Mouse (Mus musculus): ENCODE data around the gene Mlh3. TPM values are rescaled to one million over a fixed set of nuclear protein-coding genes. Genes with fewer than 3 reads are reported as not detected.

Mlh3 gene
- polyA plus RNA-seq, 1 experiment, result 1.4 TPM

DNA sequence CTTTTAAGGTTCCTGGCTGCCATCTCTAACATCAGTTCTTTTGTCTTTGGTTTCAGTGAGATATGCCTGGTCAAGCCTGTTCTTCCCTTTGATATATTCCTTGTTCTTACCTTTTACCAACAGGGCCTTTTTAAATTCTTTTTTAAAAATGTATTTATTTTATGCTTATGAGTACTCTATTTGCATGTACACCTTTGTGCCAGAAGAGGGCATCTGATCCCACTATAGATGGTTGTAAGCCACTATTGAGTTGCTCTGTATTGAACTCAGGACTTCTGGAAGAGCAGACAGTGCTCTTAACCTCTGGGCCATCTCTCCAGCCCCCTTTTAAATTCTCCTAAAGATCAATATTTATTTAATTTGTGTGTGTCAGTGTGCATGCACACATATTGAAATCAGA, 22.5 kb upstream of the Mlh3 start:
- Histone ChIP-seq H3K4me3 (no peak overlapping the region), H3K4me2 (ENCODE audit: low read depth) (no peak overlapping the region), H3ac (ENCODE audit: control insufficient read depth, insufficient read length) (no peak overlapping the region), H3K79me2 (ENCODE audit: control insufficient read depth, insufficient read depth) (no peaks in the 10 kb centered on the region), H3K27me3 (ENCODE audit: control insufficient read depth, insufficient read depth, insufficient read length) (no peaks in the 10 kb centered on the region), H3K36me3 (ENCODE audit: control insufficient read depth, insufficient read depth) (peaks cover 11% of the 10 kb centered on the region)
- TF ChIP-seq MYOD1 (IDR thresholded peaks at IDR 0.05; ENCODE audit: control insufficient read depth in 1 of 3, insufficient read length in 2 of 3, low read depth in 2 of 3) (no peak), POLR2A (IDR thresholded peaks at IDR 0.05; ENCODE audit: insufficient read length, low read depth) (no peak), REST (IDR thresholded peaks at IDR 0.05; ENCODE audit: insufficient read depth, insufficient read length) (no peak), SRF (IDR thresholded peaks at IDR 0.05; ENCODE audit: control insufficient read depth, insufficient read length, low read depth) (no peak), CEBPB (IDR thresholded peaks at IDR 0.05; ENCODE audit: insufficient read depth, poor library complexity, severe bottlenecking) (no peak), TCF12 (IDR thresholded peaks at IDR 0.05; ENCODE audit: insufficient read depth, poor library complexity, severe bottlenecking) (no peak), USF1 (IDR thresholded peaks at IDR 0.05; ENCODE audit: low read depth) (no peak), MYOG (IDR thresholded peaks at IDR 0.05; ENCODE audit: control insufficient read depth in 1 of 3, insufficient read depth in 1 of 3, insufficient read length in 2 of 3, low read depth in 2 of 3) (no peak), MAX (IDR thresholded peaks at IDR 0.05; ENCODE audit: low read depth) (no peak), POLR2AphosphoS2 (IDR thresholded peaks at IDR 0.05; ENCODE audit: insufficient read length, low read depth) (no peak), TCF3 (IDR thresholded peaks at IDR 0.05; ENCODE audit: insufficient read length, low read depth) (no peak)

DNA sequence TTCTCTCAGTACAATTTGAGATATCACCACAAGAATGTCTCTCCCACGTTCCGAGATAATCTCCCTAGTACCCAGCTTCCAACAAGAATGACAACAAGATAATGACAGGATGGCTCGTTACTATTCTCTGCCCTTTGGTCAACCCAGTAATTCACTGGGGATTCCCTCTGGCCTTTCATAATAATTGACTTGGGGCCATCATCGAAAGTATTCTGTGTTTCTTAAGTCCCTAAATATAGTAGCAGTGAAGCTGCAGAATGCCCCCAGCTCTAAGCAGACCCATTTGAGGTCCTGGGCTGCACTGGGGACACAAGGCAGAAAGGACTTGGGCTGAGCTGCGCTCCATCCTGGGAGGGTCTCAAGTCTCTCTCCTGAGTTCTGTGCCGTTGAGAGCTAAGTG, 21.9 kb upstream of the Mlh3 start:
- Histone ChIP-seq H3ac (ENCODE audit: control insufficient read depth, insufficient read length) (no peak overlapping the region), H3K79me2 (ENCODE audit: control insufficient read depth, insufficient read depth) (no peaks in the 10 kb centered on the region), H3K27me3 (ENCODE audit: control insufficient read depth, insufficient read depth, insufficient read length) (no peaks in the 10 kb centered on the region), H3K4me3 (no peak overlapping the region), H3K4me2 (ENCODE audit: low read depth) (no peak overlapping the region), H3K36me3 (ENCODE audit: control insufficient read depth, insufficient read depth) (peaks cover 10% of the 10 kb centered on the region)
- TF ChIP-seq MAX (IDR thresholded peaks at IDR 0.05; ENCODE audit: low read depth) (no peak), CEBPB (IDR thresholded peaks at IDR 0.05; ENCODE audit: insufficient read depth, poor library complexity, severe bottlenecking) (no peak), TCF3 (IDR thresholded peaks at IDR 0.05; ENCODE audit: insufficient read length, low read depth) (no peak), USF1 (IDR thresholded peaks at IDR 0.05; ENCODE audit: low read depth) (no peak), SRF (IDR thresholded peaks at IDR 0.05; ENCODE audit: control insufficient read depth, insufficient read length, low read depth) (no peak), POLR2A (IDR thresholded peaks at IDR 0.05; ENCODE audit: insufficient read length, low read depth) (no peak), POLR2AphosphoS2 (IDR thresholded peaks at IDR 0.05; ENCODE audit: insufficient read length, low read depth) (no peak), E2F4 (IDR thresholded peaks at IDR 0.05; ENCODE audit: insufficient read depth) (no peak), MYOG (IDR thresholded peaks at IDR 0.05; ENCODE audit: control insufficient read depth in 1 of 3, insufficient read depth in 1 of 3, insufficient read length in 2 of 3, low read depth in 2 of 3) (no peak), MYOD1 (IDR thresholded peaks at IDR 0.05; ENCODE audit: control insufficient read depth in 1 of 3, insufficient read length in 2 of 3, low read depth in 2 of 3) (no peak), REST (IDR thresholded peaks at IDR 0.05; ENCODE audit: insufficient read depth, insufficient read length) (no peak)

- no peak overlapping the region for H3ac ChIP-seq (ENCODE audit: control insufficient read depth, insufficient read length)
- no peak overlapping the region for H3K4me2 ChIP-seq (ENCODE audit: low read depth)
- TF ChIP-seq USF1 (IDR thresholded peaks at IDR 0.05; ENCODE audit: low read depth), result no peak
- no peak for TF ChIP-seq POLR2A (IDR thresholded peaks at IDR 0.05; ENCODE audit: insufficient read length, low read depth)
- TF ChIP-seq MYOG (IDR thresholded peaks at IDR 0.05; ENCODE audit: control insufficient read depth in 1 of 3, insufficient read depth in 1 of 3, insufficient read length in 2 of 3, low read depth in 2 of 3), result no peak
- TF ChIP-seq TCF12 (IDR thresholded peaks at IDR 0.05; ENCODE audit: insufficient read depth, poor library complexity, severe bottlenecking), result no peak
- TF ChIP-seq CEBPB (IDR thresholded peaks at IDR 0.05; ENCODE audit: insufficient read depth, poor library complexity, severe bottlenecking), result no peak
- TF ChIP-seq POLR2AphosphoS2 (IDR thresholded peaks at IDR 0.05; ENCODE audit: insufficient read length, low read depth), result no peak
- no peak for TF ChIP-seq E2F4 (IDR thresholded peaks at IDR 0.05; ENCODE audit: insufficient read depth)
- no peak for TF ChIP-seq MYOD1 (IDR thresholded peaks at IDR 0.05; ENCODE audit: control insufficient read depth in 1 of 3, insufficient read length in 2 of 3, low read depth in 2 of 3)
- no peak for TF ChIP-seq SRF (IDR thresholded peaks at IDR 0.05; ENCODE audit: control insufficient read depth, insufficient read length, low read depth)
- TF ChIP-seq REST (IDR thresholded peaks at IDR 0.05; ENCODE audit: insufficient read depth, insufficient read length), result no peak
- H3K27me3 ChIP-seq (ENCODE audit: control insufficient read depth, insufficient read depth, insufficient read length), result no peaks in the 10 kb centered on the region
- H3K36me3 ChIP-seq (ENCODE audit: control insufficient read depth, insufficient read depth), result peaks cover 6% of the 10 kb centered on the region
- no peak overlapping the region for H3K4me3 ChIP-seq
- no peaks in the 10 kb centered on the region for H3K79me2 ChIP-seq (ENCODE audit: control insufficient read depth, insufficient read depth)
Measured at GRCm38 (mm10) chr12:85291541-85291940, 21.1 kb upstream of the Mlh3 start.

- no peaks in the 10 kb centered on the region for H3K27me3 ChIP-seq (ENCODE audit: control insufficient read depth, insufficient read depth, insufficient read length)
- H3K79me2 ChIP-seq (ENCODE audit: control insufficient read depth, insufficient read depth), result no peaks in the 10 kb centered on the region
- no peak overlapping the region for H3K4me2 ChIP-seq (ENCODE audit: low read depth)
- H3K36me3 ChIP-seq (ENCODE audit: control insufficient read depth, insufficient read depth), result peaks cover 6% of the 10 kb centered on the region
- no peak overlapping the region for H3ac ChIP-seq (ENCODE audit: control insufficient read depth, insufficient read length)
- TF ChIP-seq TCF12 (IDR thresholded peaks at IDR 0.05; ENCODE audit: insufficient read depth, poor library complexity, severe bottlenecking) (no peak), MYOG (IDR thresholded peaks at IDR 0.05; ENCODE audit: control insufficient read depth in 1 of 3, insufficient read depth in 1 of 3, insufficient read length in 2 of 3, low read depth in 2 of 3) (no peak), SRF (IDR thresholded peaks at IDR 0.05; ENCODE audit: control insufficient read depth, insufficient read length, low read depth) (no peak), REST (IDR thresholded peaks at IDR 0.05; ENCODE audit: insufficient read depth, insufficient read length) (no peak), E2F4 (IDR thresholded peaks at IDR 0.05; ENCODE audit: insufficient read depth) (no peak), POLR2AphosphoS2 (IDR thresholded peaks at IDR 0.05; ENCODE audit: insufficient read length, low read depth) (no peak), CEBPB (IDR thresholded peaks at IDR 0.05; ENCODE audit: insufficient read depth, poor library complexity, severe bottlenecking) (no peak), MYOD1 (IDR thresholded peaks at IDR 0.05; ENCODE audit: control insufficient read depth in 1 of 3, insufficient read length in 2 of 3, low read depth in 2 of 3) (no peak)
- no peak overlapping the region for H3K4me3 ChIP-seq
Measured at GRCm38 (mm10) chr12:85290633-85291032, 20.2 kb upstream of the Mlh3 start.

Measured in myocyte (in vitro differentiated cells).